Mouse (Mus musculus) hindlimb bud, embryonic 11.5 days (tissue): ENCODE data around the gene 1500009C09Rik.

Experiments
- DNase-seq: peaks from one replicate; pipeline ENCODE4 v3.0.0-alpha.2; 2012; ENCODE audit warnings: low read depth, low spot score; ENCODE audit errors: extremely low spot score

Gene 1500009C09Rik

DNA sequence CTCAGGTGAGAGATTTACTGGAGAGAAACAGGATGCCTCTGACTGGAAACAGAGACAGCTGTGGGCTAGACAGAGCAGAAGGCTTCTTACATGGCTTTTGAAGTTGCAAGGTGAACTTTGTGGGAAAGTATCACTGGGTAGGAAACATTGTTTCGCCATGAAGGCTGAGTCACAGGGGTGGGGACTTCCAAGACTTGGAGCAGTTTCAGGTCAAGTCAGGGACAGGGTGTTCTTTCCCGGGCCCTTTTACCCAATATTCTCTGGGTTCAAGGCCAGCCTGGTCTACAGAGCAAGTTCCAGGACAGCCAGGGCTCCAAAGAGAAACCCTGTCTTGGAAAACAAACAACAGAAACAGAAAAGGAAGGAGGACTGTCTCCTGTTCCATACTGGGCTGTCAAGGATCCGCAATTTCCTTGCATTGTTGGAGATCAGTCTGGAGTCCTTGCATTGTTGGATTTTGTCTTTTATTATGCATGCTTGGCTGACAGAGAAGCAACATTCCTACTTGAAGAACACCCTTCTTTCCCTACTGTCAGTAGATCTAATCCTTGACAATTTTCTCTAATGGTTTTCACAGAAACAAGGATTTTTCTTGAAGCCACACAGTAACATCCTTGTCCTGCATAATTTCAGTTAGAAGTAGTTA is 4.9 kb upstream of the 1500009C09Rik start:
- no peak for DNase-seq

DNA sequence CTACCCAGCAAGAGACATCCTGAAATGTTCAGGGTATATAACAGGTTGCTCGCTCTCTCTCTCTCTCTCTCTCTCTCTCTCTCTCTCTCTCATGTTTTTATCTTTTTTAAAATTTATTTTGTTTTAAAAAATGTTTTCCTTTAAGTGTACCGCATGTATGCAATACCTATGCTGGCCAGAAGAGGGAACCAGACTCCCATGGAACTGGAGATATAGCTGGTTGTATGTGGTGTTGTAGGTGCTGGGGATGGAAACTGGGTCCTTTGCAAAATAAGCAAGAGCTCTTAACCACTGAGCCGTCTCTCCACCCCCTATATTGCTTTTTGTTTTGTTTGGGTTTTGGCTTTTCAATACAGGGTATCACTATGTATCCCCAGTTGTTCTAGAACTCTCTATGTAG is 618 bp upstream of the 1500009C09Rik start:
- DNase-seq: no peak

DNA sequence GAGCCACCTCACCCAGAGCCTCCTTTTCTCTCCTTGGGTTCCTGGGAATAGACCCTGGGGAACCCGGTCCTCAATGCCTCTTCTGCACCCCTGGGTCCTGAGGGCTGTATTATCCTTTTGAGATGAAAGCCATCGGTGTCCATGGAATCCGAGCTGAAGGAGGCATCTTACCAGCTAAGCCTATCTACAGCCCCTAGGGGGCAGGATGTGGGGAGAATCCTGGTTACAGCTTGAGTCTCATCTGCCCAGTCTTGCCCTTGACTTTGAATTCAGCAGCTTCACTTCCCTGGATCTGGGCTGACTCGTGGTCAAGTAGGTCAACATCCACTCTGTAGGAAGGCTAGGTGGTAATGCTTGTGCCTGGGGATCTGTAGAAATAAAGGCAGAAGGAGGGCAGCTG is 3.1 kb downstream of the 1500009C09Rik start:
- no peak for DNase-seq

DNA sequence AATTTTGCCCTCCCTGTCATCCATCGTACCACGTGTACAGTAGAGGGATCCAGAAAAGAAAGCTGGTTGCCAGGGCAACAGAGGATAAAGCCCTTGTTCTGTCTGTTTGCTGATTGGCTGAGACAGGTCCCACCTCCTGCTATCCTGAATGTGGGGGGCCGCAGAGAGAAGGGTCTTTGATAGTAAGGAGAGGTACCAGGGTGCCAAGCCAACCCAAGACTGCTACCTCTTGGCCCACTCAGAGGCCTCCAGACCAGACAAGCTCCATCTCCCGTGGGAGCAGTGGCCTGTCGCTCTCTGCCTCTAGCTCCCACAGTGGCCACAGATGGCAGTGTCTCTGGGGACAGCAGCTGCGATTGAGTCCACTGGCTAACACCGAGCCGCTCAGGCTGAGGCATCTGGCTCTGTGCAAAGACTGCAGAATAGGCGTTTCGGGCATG is 3.8 kb downstream of the 1500009C09Rik start:
- no peak for DNase-seq

DNA sequence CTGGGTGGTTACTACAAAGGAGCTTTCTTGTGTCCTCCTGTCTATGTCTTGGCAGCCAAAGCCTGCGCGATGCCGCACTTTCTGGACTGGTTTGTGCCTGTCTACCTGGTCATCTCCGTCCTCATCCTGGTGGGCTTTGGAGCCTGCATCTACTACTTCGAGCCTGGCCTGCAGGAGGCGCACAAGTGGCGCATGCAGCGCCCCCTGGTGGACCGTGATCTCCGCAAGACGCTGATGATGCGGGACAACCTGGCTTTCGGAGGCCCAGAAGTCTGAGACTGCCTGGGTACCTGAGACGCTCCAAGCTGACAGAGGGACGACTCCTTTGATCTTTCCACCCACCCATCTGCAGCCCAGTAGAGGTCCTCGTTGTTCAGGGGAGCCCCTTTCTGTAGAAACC is 7.3 kb downstream of the 1500009C09Rik start:
- peak; percentile 60 for DNase-seq

DNA sequence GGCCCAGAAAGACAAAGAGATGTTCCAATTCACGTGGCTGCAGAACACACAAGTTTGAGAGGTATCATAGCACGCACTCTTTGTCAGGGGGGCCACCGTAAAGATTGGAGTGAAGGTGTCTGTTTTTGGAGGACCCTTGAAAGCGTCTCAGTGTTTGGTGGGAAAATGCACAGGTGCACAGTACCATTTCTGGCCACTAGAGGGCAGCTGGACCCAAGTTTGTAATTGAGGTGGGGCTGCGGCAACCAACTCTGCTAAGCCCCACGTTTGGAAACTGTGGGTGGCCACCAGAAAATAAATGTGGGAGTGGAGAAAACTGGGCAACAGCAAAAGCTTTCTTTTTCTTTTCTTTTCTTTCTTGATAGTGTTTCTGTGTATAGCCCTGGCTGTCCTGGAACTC is 14.2 kb downstream of the 1500009C09Rik start:
- DNase-seq: no peak

DNA sequence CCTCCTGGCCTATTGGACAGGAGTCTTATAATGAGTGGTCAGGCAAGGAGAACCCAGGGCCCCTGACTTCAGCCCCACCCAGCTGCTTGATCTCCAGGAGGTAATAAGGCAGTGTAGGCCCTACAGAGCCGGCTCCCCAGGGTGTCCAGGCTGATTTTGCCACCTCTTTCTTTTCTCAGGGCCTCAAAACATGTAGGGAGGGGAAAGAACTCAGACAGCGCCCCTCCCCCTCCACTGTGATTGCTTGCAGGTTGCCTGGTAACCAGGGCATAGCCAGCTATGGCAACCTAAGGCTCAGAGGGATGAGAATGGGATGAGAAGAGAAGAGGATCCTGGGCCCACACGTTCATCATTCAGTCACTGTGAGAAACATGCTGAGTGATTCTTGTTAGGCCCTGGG is 16.0 kb downstream of the 1500009C09Rik start:
- no peak for DNase-seq

DNA sequence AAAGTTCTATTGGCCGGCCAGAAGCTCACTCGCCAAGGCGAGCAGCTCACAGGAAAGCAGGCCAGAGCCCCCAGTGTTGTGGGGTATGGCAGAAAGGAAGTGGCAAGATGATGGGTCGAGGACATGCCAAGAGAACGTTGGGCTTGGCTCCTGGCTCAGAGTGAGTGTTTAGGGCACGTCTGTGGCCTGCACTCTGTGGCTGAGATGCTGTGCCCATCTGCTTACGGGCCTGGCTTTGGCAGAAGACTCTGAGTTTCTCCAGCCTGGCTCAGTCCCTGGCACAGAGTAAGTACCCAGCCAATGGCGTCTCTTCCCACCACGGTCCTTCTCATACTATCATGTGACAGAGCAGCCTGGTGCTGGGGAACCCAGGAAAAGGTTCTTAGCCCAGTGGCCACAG is 16.6 kb downstream of the 1500009C09Rik start:
- DNase-seq: no peak

DNA sequence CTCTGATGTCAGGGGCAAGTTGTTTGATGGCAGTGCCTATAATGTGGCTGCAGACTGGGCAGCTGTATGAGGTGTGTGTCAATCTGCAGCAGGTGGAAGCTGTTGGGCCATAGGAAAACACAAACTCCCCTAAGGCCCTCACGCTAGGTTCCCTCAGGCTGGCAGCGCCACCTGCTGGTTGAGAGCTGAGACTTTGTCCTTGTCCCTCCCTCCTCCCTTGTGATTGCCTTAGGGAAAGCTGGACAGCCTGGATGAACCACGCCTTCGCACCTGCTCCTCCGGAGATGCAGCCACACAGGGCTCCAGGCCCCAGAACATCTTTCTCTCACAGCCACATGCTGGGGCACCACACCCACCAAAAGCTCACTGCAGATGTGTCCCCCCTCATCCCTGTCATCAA is 19.0 kb downstream of the 1500009C09Rik start:
- peak; percentile 41 for DNase-seq

DNA sequence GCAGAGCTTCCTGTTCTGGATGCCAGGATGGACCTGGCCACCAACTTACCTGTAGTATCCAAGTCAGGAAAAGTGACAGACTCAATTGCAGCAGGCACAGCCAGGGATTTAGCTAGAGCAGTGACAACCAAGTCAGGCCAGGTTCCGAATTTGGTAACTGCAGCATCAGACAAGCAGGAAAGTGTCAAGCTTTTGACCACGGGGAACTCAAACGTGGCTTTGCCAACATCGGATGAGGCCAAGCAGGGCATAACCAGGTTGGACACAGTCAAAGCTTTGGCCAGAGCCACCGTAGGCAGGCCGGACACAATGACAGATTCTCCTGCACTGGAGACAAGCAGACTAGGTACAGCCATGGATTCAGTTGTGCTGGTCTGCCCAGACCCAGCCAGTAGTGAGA is 20.1 kb downstream of the 1500009C09Rik start:
- no peak for DNase-seq

DNA sequence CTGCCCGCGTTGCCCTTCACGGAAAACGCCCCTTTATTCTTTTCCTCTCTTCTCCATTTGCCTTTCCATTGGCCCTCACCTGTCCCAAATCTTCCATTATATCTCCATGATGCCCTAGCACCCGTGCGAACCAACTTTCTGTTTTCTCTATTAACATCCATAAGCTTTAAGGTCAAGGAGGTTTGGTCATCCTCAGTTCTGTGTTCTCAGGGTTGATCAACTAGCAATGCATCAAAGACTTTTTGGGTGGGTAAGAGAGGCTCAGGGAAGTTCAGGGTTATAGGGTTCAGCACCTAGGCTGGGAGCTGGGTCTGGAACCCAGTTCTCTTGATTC is 22.4 kb downstream of the 1500009C09Rik start, which contains the start of gene Sept3:
Gene Sept3, plus strand, starts transcription at position 301 of the 334 bp plus-strand sequence.
- no peak for DNase-seq

DNA sequence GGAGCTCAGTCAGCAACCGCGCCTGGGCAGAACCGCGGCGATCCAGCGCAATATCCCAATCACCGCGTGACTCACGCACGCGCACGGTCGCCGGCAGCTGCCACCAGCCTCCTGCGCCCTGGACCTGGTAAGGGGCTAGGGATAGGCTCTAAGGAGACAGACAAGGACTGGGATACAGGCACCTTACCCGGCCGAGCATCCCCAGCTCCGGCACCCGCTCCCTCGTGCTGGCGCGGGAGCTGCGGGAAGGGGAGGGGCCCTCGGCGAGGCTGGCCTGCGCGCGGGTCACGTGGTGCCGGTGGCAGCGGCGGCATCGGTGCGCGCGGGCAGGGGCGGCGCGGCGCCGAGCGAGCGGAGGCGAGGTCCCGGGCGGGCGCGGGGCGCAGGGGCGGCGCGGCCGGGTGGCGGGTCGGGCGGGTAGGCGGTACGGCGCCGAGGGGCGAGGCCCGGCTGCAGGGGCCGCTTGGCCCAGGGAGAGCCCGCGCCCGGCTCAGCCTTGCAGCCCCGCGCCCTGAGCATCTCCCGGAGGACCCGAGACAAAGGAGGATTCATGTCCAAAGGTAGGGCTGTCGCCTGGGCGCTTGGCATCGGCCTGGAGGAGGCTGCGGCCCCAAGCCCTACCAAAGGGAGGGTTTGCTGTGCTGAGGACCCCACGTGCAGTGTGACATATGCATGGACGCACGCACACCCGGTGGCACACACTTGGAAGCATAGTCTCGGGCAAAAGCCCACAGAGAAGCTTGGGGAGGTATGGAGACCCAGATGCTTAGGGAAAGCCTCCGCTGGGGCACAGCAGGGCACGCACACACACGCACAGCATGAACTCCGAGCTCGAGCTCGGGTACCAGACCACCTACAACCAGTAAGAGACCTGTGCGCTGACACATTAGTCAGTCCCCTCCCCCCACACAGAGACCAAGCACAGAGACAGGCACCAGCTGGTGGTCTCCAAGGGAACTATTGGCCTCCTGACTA is 23.0 kb downstream of the 1500009C09Rik start:
- DNase-seq: no peak

DNA sequence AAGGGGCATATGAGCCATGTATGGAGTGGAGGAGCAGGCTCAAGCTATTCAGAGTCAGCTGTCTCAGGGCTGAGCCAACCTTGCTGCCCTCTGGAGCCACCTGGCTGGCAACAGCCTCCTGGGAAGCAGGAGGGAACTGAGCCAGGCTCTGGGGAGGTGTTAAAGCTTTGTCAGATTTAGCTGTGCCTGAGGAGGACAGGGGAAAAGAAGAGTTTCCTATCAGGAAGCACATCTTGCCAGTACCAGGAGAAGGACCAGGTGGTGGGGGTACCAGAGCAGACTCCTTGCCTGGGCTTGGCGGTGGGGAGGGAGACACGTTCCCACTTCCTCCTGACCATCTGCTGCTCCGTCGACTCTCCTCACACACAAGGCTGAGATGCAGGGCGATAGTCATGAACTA is 25.4 kb downstream of the 1500009C09Rik start:
- no peak for DNase-seq

DNA sequence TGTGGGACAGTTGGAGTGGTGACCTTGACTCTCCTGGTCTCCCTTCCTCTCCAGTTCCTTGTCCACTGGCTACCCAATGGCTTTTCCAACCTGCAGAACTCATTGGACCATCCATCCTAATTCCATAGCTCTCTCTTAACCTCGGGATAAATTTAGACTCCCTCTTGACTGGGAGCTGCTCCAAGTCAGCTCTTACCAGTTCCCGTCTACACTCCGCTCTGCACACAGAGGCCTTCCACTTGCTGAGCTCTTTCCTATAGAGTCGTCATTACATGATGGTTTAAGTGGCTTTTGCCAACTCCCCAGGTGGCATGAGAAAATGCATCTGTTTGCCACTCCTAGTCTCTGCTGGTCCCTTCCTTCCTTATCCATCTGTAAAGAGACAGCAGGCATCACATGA is 28.4 kb downstream of the 1500009C09Rik start:
- no peak for DNase-seq

DNA sequence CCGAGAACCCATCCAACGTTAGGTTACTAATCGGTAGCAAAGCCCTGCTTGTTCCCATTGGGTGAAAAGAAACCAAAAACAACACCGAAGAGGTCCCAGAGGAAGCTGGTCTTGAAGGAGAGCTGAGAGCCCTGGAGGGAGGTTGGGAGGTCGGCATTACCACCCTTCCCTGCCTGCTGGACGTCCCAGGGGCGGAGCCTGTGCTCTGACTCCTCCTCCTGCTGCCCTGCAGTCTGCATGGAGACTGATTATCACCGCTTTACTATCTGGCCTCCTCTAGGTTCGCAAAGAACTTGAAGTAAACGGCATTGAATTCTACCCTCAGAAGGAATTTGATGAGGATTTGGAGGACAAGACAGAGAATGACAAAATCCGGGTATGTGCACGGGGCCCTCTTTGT is 34.0 kb downstream of the 1500009C09Rik start:
- no peak for DNase-seq

DNA sequence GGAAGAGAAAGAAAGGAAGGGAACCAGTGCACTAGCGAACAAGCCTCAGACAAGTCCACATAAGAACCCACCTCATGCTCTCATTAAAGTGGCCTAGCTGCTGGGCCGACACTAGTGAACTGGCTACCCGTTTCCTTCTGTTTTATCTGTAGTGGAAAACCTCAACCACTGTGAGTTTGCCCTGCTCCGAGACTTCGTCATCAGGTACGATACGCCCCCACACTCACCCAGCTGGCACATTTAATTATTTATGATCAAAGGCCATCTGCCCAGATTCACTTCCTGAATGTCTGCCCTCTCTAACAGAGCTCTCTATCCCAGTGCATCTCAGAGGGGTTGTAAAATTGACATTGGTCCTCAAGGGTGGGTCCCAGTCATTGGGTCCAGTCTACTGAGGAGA is 38.1 kb downstream of the 1500009C09Rik start:
- no peak for DNase-seq

DNA sequence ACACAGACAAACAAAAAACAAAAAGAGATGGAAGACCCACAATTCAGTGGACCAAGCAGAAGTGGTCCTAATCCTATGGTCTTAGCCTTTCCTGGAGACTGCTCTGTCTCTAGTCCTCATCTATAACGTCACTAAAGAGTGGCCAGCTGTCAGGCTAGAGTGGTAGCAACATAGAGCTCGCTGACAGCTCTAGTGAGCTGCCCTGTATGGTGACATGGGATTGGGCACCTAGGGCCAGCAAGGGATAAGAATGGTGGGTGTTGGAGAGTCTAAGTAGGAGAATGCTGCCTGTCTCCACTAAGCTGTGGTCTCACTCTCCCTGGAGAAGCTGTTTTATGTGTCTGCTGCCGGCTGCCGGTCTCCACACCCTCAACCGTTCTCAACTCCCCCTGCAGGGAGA is 40.7 kb downstream of the 1500009C09Rik start:
- DNase-seq: no peak

DNA sequence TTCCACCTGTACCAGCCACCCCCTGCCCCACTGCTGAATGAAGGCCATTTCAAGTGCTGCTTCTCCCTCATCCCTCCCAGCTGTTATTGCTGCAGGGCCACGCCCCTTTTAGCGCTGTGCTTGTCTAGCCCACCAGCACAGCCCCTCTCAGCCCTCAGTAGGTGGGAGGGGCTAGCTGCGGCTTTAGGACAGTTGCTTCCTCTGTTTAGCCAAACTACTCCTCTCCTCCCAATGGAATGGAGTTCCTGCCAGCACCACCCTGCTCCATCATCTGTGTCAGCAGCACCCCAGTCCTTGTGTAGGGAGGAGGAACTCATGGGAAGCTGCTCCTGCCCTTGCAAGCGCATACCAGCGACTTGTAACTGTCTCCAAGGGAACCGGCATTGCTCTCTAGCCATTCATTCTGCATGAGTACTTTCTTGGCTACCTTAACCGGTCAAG is 41.1 kb downstream of the 1500009C09Rik start:
- no peak for DNase-seq

DNA sequence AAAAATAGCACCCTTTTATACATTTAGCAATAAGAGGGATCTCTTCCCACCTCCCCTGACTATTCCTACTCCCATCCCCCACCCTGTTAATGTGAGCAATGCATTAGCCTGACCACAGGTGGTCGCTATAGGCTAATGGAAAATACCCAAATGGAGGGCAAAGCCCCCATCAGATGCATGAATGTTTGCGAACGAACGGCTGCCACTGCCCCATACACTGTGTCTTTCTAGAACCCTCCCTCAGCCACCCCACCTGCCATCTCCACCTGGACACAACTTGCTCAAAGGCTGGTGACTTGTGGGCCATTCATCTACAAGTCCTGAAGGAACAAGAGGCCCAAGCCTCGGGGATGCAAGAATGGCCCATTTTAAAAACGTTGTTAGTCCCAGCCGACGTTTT is 41.9 kb downstream of the 1500009C09Rik start:
- DNase-seq: no peak

DNA sequence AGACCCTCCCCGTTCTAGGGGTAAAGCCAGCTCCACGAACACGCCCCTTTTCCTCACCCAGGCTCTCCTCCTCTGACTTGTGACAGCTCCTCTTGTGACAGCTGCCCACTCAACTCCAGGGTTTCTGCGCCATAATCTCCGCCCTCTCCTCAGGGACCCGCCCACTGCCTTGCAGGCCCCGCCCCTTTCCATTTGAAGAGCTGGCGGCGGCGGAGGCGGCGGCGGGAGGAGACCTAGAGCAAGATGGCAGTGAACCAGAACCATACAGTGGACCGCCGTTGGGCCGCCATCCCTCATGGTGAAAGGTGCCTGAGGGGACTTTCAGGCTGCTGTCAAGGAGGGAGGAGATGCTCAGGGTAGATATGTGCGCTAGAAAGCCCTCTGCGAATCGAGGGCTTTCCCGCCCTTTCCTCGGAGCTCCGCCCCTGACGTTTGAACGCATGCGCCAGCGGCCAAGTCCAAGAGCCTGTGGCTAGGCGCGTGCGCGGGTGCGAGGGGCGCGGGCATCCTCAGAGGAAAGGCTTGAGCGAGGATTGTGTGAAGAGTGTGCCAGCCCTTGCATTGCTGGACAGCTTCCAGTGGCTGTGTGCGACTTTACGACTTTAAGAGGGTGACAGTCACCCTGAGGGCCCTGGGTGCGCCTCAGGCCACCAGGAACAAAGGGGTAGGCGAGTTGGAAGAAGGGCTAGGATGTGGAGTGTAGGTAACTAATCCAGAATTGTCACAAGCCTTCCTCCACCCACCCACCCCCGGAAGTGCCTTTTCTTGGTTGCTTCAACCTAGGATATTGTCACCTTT is 46.8 kb downstream of the 1500009C09Rik start, which contains the start of gene Wbp2nl:
Gene Wbp2nl, plus strand, starts transcription at position 191 of the 798 bp plus-strand sequence.
- no peak for DNase-seq

DNA sequence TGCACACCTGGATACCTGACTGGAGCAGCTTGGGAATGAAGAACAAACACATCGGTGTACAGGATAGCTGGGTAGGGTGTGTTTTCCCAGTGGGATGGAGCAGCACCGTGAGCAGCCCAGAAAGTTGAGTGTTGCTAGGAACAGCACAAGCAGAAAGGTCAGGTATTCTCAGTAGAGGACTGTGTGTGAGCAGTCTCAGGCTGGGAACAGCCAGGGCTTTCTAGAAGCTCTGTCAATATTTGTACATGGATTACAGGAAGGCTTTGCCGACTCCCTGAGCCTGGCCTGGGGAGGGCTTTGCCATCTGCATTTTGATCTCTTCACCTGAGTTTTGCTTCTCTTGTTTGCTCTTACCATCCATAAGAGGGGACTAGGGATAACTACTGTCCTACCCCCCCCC is 54.9 kb downstream of the 1500009C09Rik start:
- DNase-seq: no peak
